Mouse (Mus musculus) bone marrow, adult 2 months (tissue): ENCODE measurements around the gene 4930470P17Rik. TPM values are rescaled to one million over a fixed set of nuclear protein-coding genes. Genes with fewer than 3 reads are reported as not detected.

Experiments used
- H3K27ac ChIP-seq: fragments of 200-500 bp; 2 replicates; pipeline ENCODE4 v1.5.1; 2012; ENCODE audit warnings: low read depth, mild to moderate bottlenecking, control low read depth, inconsistent platforms, low read length; ENCODE audit not compliant: control insufficient read depth, poor library complexity, insufficient read depth
- H3K4me1 ChIP-seq: fragments of 200-500 bp; 2 replicates; pipeline ENCODE4 v1.6.1; 2011; ENCODE audit warnings: low read length; ENCODE audit not compliant: control insufficient read depth, insufficient read depth
- H3K4me3 ChIP-seq: fragments of 200-500 bp; replicated peaks from 2 replicates; pipeline ENCODE3; 2011; ENCODE audit warnings: mild to moderate bottlenecking, low read depth, low read length, control low read depth; ENCODE audit not compliant: control insufficient read depth
- CTCF ChIP-seq: fragments of 200-500 bp; IDR thresholded peaks from 2 replicates; pipeline ENCODE4 v1.5.1; 2011; ENCODE audit warnings: low read length, control low read depth; ENCODE audit not compliant: control insufficient read depth, insufficient read depth
- POLR2A ChIP-seq: fragments of 200-500 bp; IDR thresholded peaks from 2 replicates; pipeline ENCODE4 v1.6.1; 2011; ENCODE audit warnings: low read depth, mild to moderate bottlenecking, control low read depth, low read length, borderline replicate concordance; ENCODE audit not compliant: control insufficient read depth
- WGBS: fragments of 180-500 bp; shearing (Covaris S2); methylation state at CpG from one replicate; pipeline ENCODE4 v1.1.7; 2018; 5-methylcytosine and 5-hydroxymethylcytosine counted together
- polyA plus RNA-seq: library from polyadenylated mRNA; stranded (reverse); fragments of >200 nt; gene quantifications from 2 replicates; pipeline ENCODE4 v1.2.4, GENCODE M21; 2011; ENCODE audit warnings: low replicate concordance; ENCODE audit not compliant: missing spikeins, insufficient read depth, insufficient read length

The 4930470P17Rik gene
- polyA plus RNA-seq, 1 experiment: not detected

DNA sequence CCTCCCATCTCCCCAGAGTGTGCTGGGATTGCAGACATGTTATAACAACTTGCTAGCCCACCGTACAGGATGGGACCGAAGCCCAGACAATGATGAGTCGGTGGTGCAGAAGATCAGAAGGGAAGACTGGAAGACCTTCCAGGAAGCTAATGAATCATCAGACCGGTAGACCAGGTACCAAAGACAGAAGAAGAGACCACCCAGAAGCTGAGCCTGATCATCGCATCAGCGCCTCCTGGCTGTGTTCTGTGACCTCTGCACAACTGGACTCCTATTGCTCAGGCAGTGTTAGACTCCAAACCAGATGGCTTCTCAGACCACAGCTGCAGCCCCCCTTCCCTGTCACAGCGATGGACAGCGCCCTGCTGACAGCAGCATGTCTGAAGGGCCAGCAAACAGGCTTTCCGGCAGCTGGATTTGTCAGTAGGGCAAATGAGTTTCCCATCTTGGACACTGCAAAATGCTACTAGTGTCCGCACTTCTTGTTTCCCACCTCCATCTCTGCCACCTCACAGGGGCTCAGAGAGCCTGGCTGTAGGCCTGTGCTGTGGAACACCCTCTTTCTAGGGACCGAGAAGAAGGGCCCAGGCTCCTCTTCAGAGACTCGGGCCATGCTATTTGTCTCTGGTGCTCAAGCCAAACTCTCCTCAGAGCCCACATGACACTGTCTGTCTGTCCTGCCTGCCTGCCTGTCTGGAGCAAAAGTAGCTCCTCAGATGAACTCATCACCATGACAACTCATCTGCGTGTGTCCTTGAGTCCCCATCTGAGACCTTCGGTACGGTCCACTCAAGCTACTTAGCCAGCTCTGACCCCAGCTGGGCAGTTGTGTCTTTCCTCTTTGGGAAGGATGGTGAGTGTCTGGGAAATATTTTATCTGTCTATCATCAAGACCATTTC is 37.6 kb downstream of the 4930470P17Rik start:
- 84% methylated on average over 15 of the region's 15 CpGs for WGBS
- Histone ChIP-seq H3K4me1 (no peaks in the 10 kb centered on the region), H3K27ac (no peak overlapping the region), H3K4me3 (no peak overlapping the region)
- no peak for TF ChIP-seq POLR2A
- no peak for TF ChIP-seq CTCF

DNA sequence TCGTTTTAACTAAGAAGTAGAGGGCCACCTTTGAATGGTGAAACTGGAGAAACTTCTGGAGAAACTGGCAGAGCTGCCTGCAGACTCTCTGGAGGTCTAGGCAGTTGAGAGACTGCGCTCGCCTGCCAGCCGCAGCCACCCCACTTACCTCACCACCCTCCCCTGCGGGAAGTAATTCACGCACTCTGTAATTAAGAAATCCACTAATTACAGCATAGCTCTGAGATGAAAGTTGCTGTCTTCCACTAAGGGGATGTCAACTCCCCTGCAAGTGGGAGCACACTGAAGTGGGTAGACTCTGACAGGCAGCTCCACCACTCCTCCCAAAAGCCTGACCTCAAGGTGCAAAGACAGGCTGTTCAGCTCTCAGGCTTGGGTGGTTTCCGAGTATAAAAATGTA is 49.7 kb downstream of the 4930470P17Rik start:
- H3K4me3 ChIP-seq: no peak overlapping the region
- 65% methylated on average over 7 of the region's 7 CpGs for WGBS
- no peaks in the 10 kb centered on the region for H3K4me1 ChIP-seq
- no peak overlapping the region for H3K27ac ChIP-seq
- no peak for TF ChIP-seq POLR2A
- TF ChIP-seq CTCF: no peak

DNA sequence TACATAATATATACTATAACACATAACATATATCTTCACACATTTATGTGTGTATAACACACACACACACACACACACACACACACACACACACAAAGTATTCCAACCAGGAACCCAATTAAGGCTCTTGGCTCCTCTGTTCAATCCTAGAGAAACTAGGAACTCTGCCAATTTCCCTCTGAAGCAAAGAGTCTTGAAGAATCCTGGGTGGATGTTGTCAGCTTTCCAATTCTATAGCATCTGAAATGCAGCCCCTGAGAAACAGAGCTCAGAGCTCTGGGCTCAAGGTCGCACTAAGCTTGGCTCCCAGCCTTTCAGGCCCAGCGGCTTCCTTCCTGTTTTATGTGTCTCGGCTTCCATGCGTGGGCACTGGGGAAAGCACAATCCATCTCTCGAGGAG is 51.6 kb downstream of the 4930470P17Rik start:
- no peak for TF ChIP-seq CTCF
- TF ChIP-seq POLR2A: no peak
- WGBS: 3% methylated on average over 5 of the region's 5 CpGs

DNA sequence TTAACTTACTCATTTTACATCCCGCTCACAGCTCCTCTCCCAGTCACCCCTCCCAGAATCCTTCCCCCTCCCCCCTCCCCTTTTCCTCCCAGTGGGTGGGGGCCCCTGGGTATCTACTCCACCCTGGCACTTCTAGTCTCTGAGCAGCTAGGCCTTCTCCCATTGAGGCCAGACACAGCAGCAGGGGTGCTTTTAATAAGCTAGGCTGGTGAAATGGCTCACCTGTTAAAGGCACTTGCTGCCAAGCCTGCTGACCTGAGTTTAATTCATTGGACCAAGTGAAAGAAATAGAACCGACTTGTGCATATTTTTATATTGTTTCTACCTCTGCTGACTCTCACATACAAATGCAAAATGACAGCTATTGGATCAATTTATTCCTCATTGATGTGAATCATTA is 52.7 kb downstream of the 4930470P17Rik start:
- no peak overlapping the region for H3K4me3 ChIP-seq
- H3K4me1 ChIP-seq: no peaks in the 10 kb centered on the region
- H3K27ac ChIP-seq: no peak overlapping the region
- whole genome bisulfite sequencing: 88% methylated on average over 2 of the region's 2 CpGs
- TF ChIP-seq POLR2A (no peak), CTCF (no peak)

More for the DNA sequence above, 51.6 kb downstream of the 4930470P17Rik start:
- H3K4me1 ChIP-seq: no peaks in the 10 kb centered on the region
- no peak overlapping the region for H3K4me3 ChIP-seq
- H3K27ac ChIP-seq: no peak overlapping the region

DNA sequence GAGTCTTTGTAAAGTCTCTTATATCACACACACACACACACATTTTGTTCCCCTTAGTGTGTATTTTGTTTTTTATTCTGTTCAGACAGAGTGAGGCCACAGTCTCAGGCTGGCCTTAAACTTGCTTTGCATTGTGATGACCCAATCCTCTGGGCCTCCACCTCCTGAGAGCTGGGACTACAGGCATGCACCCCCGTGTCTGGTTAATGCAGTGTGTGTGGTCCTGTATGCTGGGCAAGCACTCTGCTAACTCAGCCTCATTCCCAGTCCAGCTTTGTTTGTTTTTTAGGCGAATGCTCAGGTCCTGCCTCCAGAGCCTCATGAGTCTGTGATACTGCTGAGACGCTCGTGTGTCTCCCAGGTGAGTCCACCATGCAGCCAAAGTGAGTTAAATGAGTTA is 53.8 kb downstream of the 4930470P17Rik start:
- H3K4me3 ChIP-seq: no peak overlapping the region
- no peak overlapping the region for H3K27ac ChIP-seq
- H3K4me1 ChIP-seq: no peaks in the 10 kb centered on the region
- 75% methylated on average over 4 of the region's 4 CpGs for WGBS
- no peak for TF ChIP-seq POLR2A
- TF ChIP-seq CTCF: no peak

DNA sequence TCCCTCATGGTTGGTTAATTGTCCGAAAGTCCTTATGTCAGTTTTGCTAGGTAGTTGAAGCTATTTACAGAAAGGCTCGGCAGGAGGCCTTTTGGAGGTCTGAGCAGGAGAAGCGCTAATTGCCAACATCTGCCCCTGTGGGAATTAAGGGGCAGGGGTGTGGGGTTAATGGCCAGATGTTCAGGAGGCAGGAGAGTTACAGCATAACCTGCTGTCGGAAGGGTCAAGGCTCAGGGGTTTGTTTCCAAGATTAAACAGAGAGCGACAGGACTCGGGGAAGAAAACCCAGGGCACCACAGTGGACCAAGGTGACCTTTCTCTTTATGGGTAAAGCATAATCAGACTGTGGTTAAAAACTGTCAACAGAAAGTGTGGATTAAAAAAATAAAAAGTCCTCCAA is 54.3 kb downstream of the 4930470P17Rik start:
- WGBS: 80% methylated on average over 6 of the region's 6 CpGs
- Histone ChIP-seq H3K27ac (no peak overlapping the region), H3K4me3 (no peak overlapping the region), H3K4me1 (no peaks in the 10 kb centered on the region)
- TF ChIP-seq POLR2A (no peak), CTCF (no peak)

DNA sequence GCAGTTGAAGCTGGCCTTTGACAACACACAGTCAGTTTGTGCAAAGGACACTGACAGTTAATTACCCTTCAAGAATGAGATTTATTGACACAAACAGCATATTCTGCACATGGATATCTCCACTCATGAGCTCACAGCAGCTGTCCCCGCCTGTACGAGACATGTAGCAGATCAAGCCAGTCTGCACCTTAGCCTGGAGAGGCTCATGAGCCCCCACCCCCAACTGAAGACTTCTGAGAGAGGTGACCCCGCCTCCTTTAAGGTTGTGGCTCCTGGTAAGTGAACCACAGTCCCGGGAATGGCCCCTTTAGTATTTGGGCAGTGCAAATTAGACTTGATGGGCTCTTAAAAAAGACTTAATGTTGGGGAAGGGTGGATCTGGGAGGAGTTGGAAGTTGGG is 56.1 kb downstream of the 4930470P17Rik start:
- WGBS: 56% methylated on average over 4 of the region's 4 CpGs
- no peak for TF ChIP-seq POLR2A
- TF ChIP-seq CTCF: no peak
- Histone ChIP-seq H3K27ac (no peak overlapping the region), H3K4me3 (no peak overlapping the region), H3K4me1 (no peaks in the 10 kb centered on the region)

DNA sequence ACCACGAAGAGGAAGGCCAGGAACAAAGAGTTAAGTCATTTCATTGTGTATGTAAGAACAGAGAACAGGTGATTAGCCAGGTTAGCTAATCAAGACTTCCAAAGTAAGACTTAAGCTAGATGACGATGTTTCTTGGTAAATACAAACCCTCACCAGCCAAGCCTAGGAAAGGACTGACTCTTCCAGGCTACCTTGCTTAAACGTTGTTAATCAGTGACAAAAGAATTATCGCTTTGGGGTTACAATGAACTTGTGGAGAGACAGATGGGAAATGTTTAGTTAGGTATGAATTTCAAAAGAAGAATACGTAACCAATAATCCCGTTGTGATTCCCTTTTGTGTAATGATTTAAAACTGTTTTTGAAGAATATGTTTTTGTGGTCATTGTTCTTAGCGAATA is 56.9 kb downstream of the 4930470P17Rik start:
- Histone ChIP-seq H3K27ac (no peak overlapping the region), H3K4me3 (no peak overlapping the region), H3K4me1 (no peaks in the 10 kb centered on the region)
- TF ChIP-seq POLR2A (no peak), CTCF (no peak)
- 40% methylated on average over 7 of the region's 7 CpGs for WGBS
